ENCODE assay signal across 8 mouse cellular contexts in the genomic region with DNA sequence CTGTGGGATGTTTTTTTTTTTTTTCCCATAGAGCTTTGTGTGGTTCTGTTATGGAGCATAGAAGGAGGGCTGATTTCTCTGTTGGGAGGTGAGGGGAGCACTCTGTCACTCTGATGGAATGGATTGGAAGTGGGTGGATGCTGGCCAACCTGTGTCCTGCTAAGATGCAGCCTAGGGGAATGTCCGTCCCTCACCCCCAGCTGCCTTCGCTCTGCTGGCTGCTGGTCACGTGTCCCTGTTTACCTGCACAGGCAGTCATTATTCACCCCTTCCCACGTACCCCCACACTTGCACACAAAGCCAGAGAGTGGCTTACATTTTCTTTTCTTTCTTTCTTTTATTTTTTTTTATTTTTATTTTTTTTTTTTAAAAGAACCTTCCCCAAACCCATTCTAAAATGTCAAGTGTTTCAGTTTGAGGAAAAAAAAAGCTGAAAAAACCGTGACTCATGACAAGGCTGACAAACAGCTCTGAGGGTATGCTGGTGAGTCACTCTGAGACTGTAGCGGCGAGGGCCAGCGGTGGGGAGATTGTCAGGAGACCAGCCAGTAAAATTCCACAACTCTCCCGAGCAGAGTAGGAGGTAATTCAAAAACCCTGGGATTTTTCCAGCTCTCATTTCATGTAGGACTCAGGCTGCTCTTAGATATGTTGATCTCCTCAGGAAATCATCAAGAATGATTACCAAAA.
DNase-seq lines count a peak whose midpoint lies in the region; ATAC-seq lines count a peak whose summit lies in the region.

No protein-coding gene starts in this region.

- H3K4me3 ChIP-seq in forebrain, embryonic 10.5 days = no peak overlapping the region
- H3K4me3 ChIP-seq in hindbrain, embryonic 12.5 days = no peak overlapping the region
- peak overlapping the region; percentile 14; the same call in 1 of the 2 replicates for H3K4me3 ChIP-seq in midbrain, embryonic 14.5 days (replicated peaks; ENCODE audit: low read depth, low read length)

- peak; percentile 61 for ATAC-seq in hindbrain, embryonic 12.5 days (ENCODE audit: low FRiP score)
- peak; percentile 59; the same call in 1 of the 2 replicates for ATAC-seq in midbrain, embryonic 14.5 days (ENCODE audit: low FRiP score, low TSS enrichment)

- no peak overlapping the region for H3K9ac ChIP-seq in hindbrain, embryonic 12.5 days
- H3K9ac ChIP-seq in midbrain, embryonic 14.5 days (replicated peaks; ENCODE audit: low read length) = peak overlapping the region; percentile 46

- H3K27ac ChIP-seq in forebrain, embryonic 10.5 days = peak overlapping the region; percentile 77; the same call in 1 of the 2 replicates
- H3K27ac ChIP-seq in hindbrain, embryonic 12.5 days = peak overlapping the region; percentile 90
- H3K27ac ChIP-seq in midbrain, embryonic 14.5 days (replicated peaks; ENCODE audit: low read depth, low read length) = peak overlapping the region; percentile 95

- H3K36me3 ChIP-seq in forebrain, embryonic 10.5 days (replicated peaks) = no peaks in the 10 kb centered on the region
- no peaks in the 10 kb centered on the region for H3K36me3 ChIP-seq in hindbrain, embryonic 12.5 days
- no peaks in the 10 kb centered on the region for H3K36me3 ChIP-seq in midbrain, embryonic 14.5 days (ENCODE audit: control insufficient read depth, insufficient read depth, low read length)

- peaks cover 4% of the 10 kb centered on the region; the same call in 1 of the 2 replicates for H3K9me3 ChIP-seq in forebrain, embryonic 10.5 days
- 0 out of 2 replicates have a peak, but pooled peaks cover 4% of the 10 kb centered on the region for H3K9me3 ChIP-seq in hindbrain, embryonic 12.5 days (replicated peaks)
- H3K9me3 ChIP-seq in midbrain, embryonic 14.5 days (ENCODE audit: control insufficient read depth, low read length) = no peaks in the 10 kb centered on the region

- H3K4me1 ChIP-seq in forebrain, embryonic 10.5 days = peaks cover 34% of the 10 kb centered on the region
- peaks cover 33% of the 10 kb centered on the region for H3K4me1 ChIP-seq in hindbrain, embryonic 12.5 days
- peaks cover 21% of the 10 kb centered on the region for H3K4me1 ChIP-seq in midbrain, embryonic 14.5 days (ENCODE audit: control insufficient read depth, insufficient read depth, low read length)

- 20% methylated on average over 9 of the region's 9 CpGs for WGBS in forebrain, embryonic 10.5 days
- WGBS in hindbrain, embryonic 12.5 days = 9% methylated on average over 9 of the region's 9 CpGs
- 5% methylated on average over 9 of the region's 9 CpGs for WGBS in midbrain, embryonic 14.5 days

- no peaks in the 10 kb centered on the region; the same call in 1 of the 2 replicates for H3K27me3 ChIP-seq in forebrain, embryonic 10.5 days (ENCODE audit: poor library complexity, severe bottlenecking)
- no peaks in the 10 kb centered on the region for H3K27me3 ChIP-seq in hindbrain, embryonic 12.5 days
- no peaks in the 10 kb centered on the region for H3K27me3 ChIP-seq in midbrain, embryonic 14.5 days (ENCODE audit: control insufficient read depth, insufficient read depth, low read length)

- peak; percentile 61 for DNase-seq in CD4-positive, CD25-positive, alpha-beta regulatory T cell, adult 2 months (ENCODE audit: low read depth, low spot score)
- DNase-seq in adrenal gland, postnatal 14 days = peak; percentile 85
- DNase-seq in forebrain, embryonic 10.5 days (ENCODE audit: extremely low spot score, low spot score) = no peak
- DNase-seq in layer of hippocampus, adult 9-11 months = peak; percentile 85
- peak; percentile 79 for DNase-seq in midbrain, embryonic 14.5 days
- no peak for DNase-seq in B cell, adult 2 months
- DNase-seq in urinary bladder, postnatal 4 days (ENCODE audit: low spot score in 2 of 2) = no peak

- peak overlapping the region; percentile 44 for H3K4me2 ChIP-seq in hindbrain, embryonic 12.5 days (replicated peaks)
- H3K4me2 ChIP-seq in midbrain, embryonic 14.5 days (ENCODE audit: low read length) = peak overlapping the region; percentile 51

Comparison
In these comparisons a context has a peak if more than half of its experiments do, and no peak if none do; other contexts are left out.
1. DNase-seq: peak in CD4-positive, CD25-positive, alpha-beta regulatory T cell, adult 2 months (single experiment), adrenal gland, postnatal 14 days (single experiment), layer of hippocampus, adult 9-11 months (single experiment) and midbrain, embryonic 14.5 days (single experiment); none in forebrain, embryonic 10.5 days (single experiment), B cell, adult 2 months (0 of 2) and urinary bladder, postnatal 4 days (0 of 2).
2. Peak in every context shown above with its lines, with median percentiles within 50 percentile points of each other: H3K27ac ChIP-seq.